14 mouse cellular contexts compared by ENCODE assay signal in genomic region chr7:117658180-117658579, GRCm38 (mm10).
"Had no signal": no experiment of that assay in that cellular context is flagged by ENCODE, and none has a peak within 500 bp of the region (broad histone marks: within the 10 kb centered on the region; RNA-seq: fewer than 3 reads in every experiment).

No protein-coding gene starts in this region.

- H3K4me3 ChIP-seq: limb, embryonic 13.5 days; midbrain, embryonic 13.5 days had no signal

- H3K9me3 ChIP-seq: limb, embryonic 13.5 days; midbrain, embryonic 13.5 days had no signal

- H3K4me1 ChIP-seq: limb, embryonic 13.5 days; midbrain, embryonic 13.5 days had no signal

- H3K9ac ChIP-seq: limb, embryonic 13.5 days; liver, embryonic 14.5 days; midbrain, embryonic 13.5 days had no signal

- DNase-seq: kidney, adult 11 months; kidney, adult 9 months; kidney, postnatal 36 days; left cerebral cortex, postnatal 4 days; lung, adult 2 months; lung, postnatal 36 days; thymus, adult 18-20 months; thymus, postnatal 14 days had no signal

- H3K27ac ChIP-seq: kidney, postnatal 0 days; limb, embryonic 13.5 days; liver, embryonic 14.5 days; midbrain, embryonic 13.5 days; stomach, postnatal 0 days had no signal

- ATAC-seq: lung, postnatal 0 days; midbrain, embryonic 13.5 days had no signal

- H3K4me2 ChIP-seq: limb, embryonic 13.5 days; midbrain, embryonic 13.5 days had no signal

- H3K27me3 ChIP-seq: limb, embryonic 13.5 days; midbrain, embryonic 13.5 days had no signal
